Mouse (Mus musculus) MEL (cell line): ENCODE data around the gene Gm21985. TPM values are rescaled to one million over a fixed set of nuclear protein-coding genes. Genes with fewer than 3 reads are reported as not detected.

Experiments
- DNase-seq: peaks from one replicate; pipeline ENCODE4 v3.0.0; 2011; ENCODE audit warnings: low read depth, low spot score
- H3K27ac ChIP-seq: 2 replicates; pipeline ENCODE4 v1.5.1; 2012; ENCODE audit warnings: low read depth, mild to moderate bottlenecking, control low read depth, low read length, moderate library complexity; ENCODE audit not compliant: control insufficient read depth
- H3K27me3 ChIP-seq, 2 experiments: fragments of 150-350 bp in 1 of 2; sonication (generic) in 1 of 2; 2 replicates each; pipeline ENCODE4 v1.6.1; 2012; ENCODE audit warnings: low read length in 2 of 2, mild to moderate bottlenecking in 2 of 2, improper control_type of control experiment in 1 of 2, moderate library complexity in 1 of 2; ENCODE audit not compliant: insufficient read depth in 2 of 2, control insufficient read depth in 1 of 2
- H3K36me3 ChIP-seq, 2 experiments: 2 replicates each; pipeline ENCODE4 v1.6.1; 2012 to 2014; ENCODE audit warnings: low read length in 2 of 2, improper control_type of control experiment in 1 of 2, inconsistent platforms in 1 of 2, mild to moderate bottlenecking in 1 of 2; ENCODE audit not compliant: insufficient read depth in 2 of 2, control insufficient read depth in 1 of 2
- H3K4me1 ChIP-seq, 2 experiments: fragments of 150-350 bp in 1 of 2; sonication (generic) in 1 of 2; 2 replicates each; pipeline ENCODE4 v1.6.1; 2012; ENCODE audit warnings: low read length in 2 of 2, improper control_type of control experiment in 1 of 2, mild to moderate bottlenecking in 1 of 2; ENCODE audit not compliant: insufficient read depth in 2 of 2, control insufficient read depth in 1 of 2
- H3K4me3 ChIP-seq, 2 experiments: fragments of 150-350 bp in 1 of 2; sonication (generic) in 1 of 2; 2 replicates each; pipeline ENCODE4 v1.5.1; 2012; ENCODE audit warnings: low read depth in 2 of 2, low read length in 2 of 2, mild to moderate bottlenecking in 2 of 2, moderate library complexity in 2 of 2, control low read depth in 1 of 2, improper control_type of control experiment in 1 of 2; ENCODE audit not compliant: control insufficient read depth in 1 of 2, insufficient read depth in 1 of 2
- H3K79me2 ChIP-seq: 2 replicates; pipeline ENCODE4 v1.6.1; 2012; ENCODE audit warnings: mild to moderate bottlenecking, low read length, moderate library complexity; ENCODE audit not compliant: control insufficient read depth, poor library complexity, insufficient read depth
- H3K9ac ChIP-seq: 2 replicates; pipeline ENCODE4 v1.6.1; 2012; ENCODE audit warnings: low read depth, mild to moderate bottlenecking, control low read depth, low read length, moderate library complexity; ENCODE audit not compliant: control insufficient read depth, poor library complexity, severe bottlenecking
- H3K9me3 ChIP-seq: fragments of 150-350 bp; sonication (generic); replicated peaks from 2 replicates; pipeline ENCODE4 v1.6.1; 2012; ENCODE audit warnings: mild to moderate bottlenecking, low read length, improper control_type of control experiment, moderate library complexity; ENCODE audit not compliant: insufficient read depth
- BHLHE40 ChIP-seq: IDR thresholded peaks from 2 replicates; pipeline ENCODE4 v1.6.1; 2012; ENCODE audit warnings: low read depth, mild to moderate bottlenecking, inconsistent platforms, low read length, improper control_type of control experiment, borderline replicate concordance
- CHD1 ChIP-seq: IDR thresholded peaks from 2 replicates; pipeline ENCODE4 v1.6.1; 2012; ENCODE audit warnings: low read depth, mild to moderate bottlenecking, inconsistent platforms, low read length, improper control_type of control experiment
- CHD2 ChIP-seq: IDR thresholded peaks from 2 replicates; pipeline ENCODE4 v1.6.1; 2011; ENCODE audit warnings: low read length, improper control_type of control experiment
- CTCF ChIP-seq, 3 experiments: IDR thresholded peaks in 2 of 3; conservative IDR thresholded peaks in 1 of 3; 2 replicates each; pipeline ENCODE4 v1.5.1; 2011 to 2012; ENCODE audit warnings: low read length in 3 of 3, low read depth in 2 of 3, mild to moderate bottlenecking in 2 of 3, improper control_type of control experiment in 1 of 3, inconsistent platforms in 1 of 3, mixed read lengths in 1 of 3, moderate library complexity in 1 of 3; ENCODE audit not compliant: control insufficient read depth in 1 of 3, insufficient read depth in 1 of 3, poor library complexity in 1 of 3, severe bottlenecking in 1 of 3
- E2F4 ChIP-seq: IDR thresholded peaks from 2 replicates; pipeline ENCODE4 v1.6.1; 2011; ENCODE audit warnings: low read depth, low read length, improper control_type of control experiment, borderline replicate concordance
- ELF1 ChIP-seq: IDR thresholded peaks from 2 replicates; pipeline ENCODE4 v1.6.1; 2014; ENCODE audit warnings: low read depth, mild to moderate bottlenecking, inconsistent platforms, low read length, improper control_type of control experiment, moderate library complexity
- ETS1 ChIP-seq: IDR thresholded peaks from 2 replicates; pipeline ENCODE4 v1.6.1; 2012; ENCODE audit warnings: low read depth, mild to moderate bottlenecking, inconsistent platforms, low read length, improper control_type of control experiment, moderate library complexity
- GABPA ChIP-seq: IDR thresholded peaks from 2 replicates; pipeline ENCODE4 v1.6.1; 2012; ENCODE audit warnings: low read depth, mild to moderate bottlenecking, inconsistent platforms, low read length, improper control_type of control experiment, moderate library complexity
- GATA1 ChIP-seq: IDR thresholded peaks from 2 replicates; pipeline ENCODE4 v1.6.1; 2011; ENCODE audit warnings: low read depth, low read length, improper control_type of control experiment
- HCFC1 ChIP-seq: IDR thresholded peaks from 2 replicates; pipeline ENCODE4 v1.6.1; 2012; ENCODE audit warnings: low read depth, mild to moderate bottlenecking, inconsistent platforms, low read length, improper control_type of control experiment, moderate library complexity
- JUND ChIP-seq: IDR thresholded peaks from 2 replicates; pipeline ENCODE4 v1.6.1; 2011; ENCODE audit warnings: low read depth, mild to moderate bottlenecking, improper control_type of control experiment, low read length
- KAT2A ChIP-seq: conservative IDR thresholded peaks from 2 replicates; pipeline ENCODE4 v1.6.1; 2012; ENCODE audit warnings: low read depth, low read length, improper control_type of control experiment, inconsistent platforms
- MAFK ChIP-seq: IDR thresholded peaks from 2 replicates; pipeline ENCODE4 v1.6.1; 2011; ENCODE audit warnings: low read depth, mild to moderate bottlenecking, low read length, improper control_type of control experiment, borderline replicate concordance
- MAX ChIP-seq: IDR thresholded peaks from 2 replicates; pipeline ENCODE4 v1.6.1; 2011; ENCODE audit warnings: low read length, improper control_type of control experiment
- MAZ ChIP-seq: IDR thresholded peaks from 2 replicates; pipeline ENCODE4 v1.6.1; 2012; ENCODE audit warnings: low read depth, mild to moderate bottlenecking, inconsistent platforms, low read length, improper control_type of control experiment
- MEF2A ChIP-seq: IDR thresholded peaks from 2 replicates; pipeline ENCODE4 v1.6.1; 2014; ENCODE audit warnings: low read depth, mild to moderate bottlenecking, inconsistent platforms, low read length, improper control_type of control experiment; ENCODE audit not compliant: poor library complexity, insufficient replicate concordance, severe bottlenecking; ENCODE audit errors: extremely low read depth
- MYB ChIP-seq: IDR thresholded peaks from 2 replicates; pipeline ENCODE4 v1.6.1; 2011; ENCODE audit warnings: mild to moderate bottlenecking, low read depth, low read length, improper control_type of control experiment
- MYC ChIP-seq: IDR thresholded peaks from 2 replicates; pipeline ENCODE4 v1.6.1; 2011; ENCODE audit warnings: low read depth, mild to moderate bottlenecking, low read length, improper control_type of control experiment, moderate library complexity
- NELFE ChIP-seq: IDR thresholded peaks from 2 replicates; pipeline ENCODE4 v1.6.1; 2011; ENCODE audit warnings: low read depth, low read length, improper control_type of control experiment
- POLR2A ChIP-seq, 2 experiments: IDR thresholded peaks; 2 replicates each; pipeline ENCODE4 v1.6.1; 2011 to 2012; ENCODE audit warnings: low read length in 2 of 2, mild to moderate bottlenecking in 2 of 2, control low read depth in 1 of 2, improper control_type of control experiment in 1 of 2, low read depth in 1 of 2, moderate library complexity in 1 of 2; ENCODE audit not compliant: control insufficient read depth in 1 of 2, insufficient read depth in 1 of 2, poor library complexity in 1 of 2
- POLR2AphosphoS2 ChIP-seq: IDR thresholded peaks from 2 replicates; pipeline ENCODE4 v1.6.1; 2011; ENCODE audit warnings: low read length, improper control_type of control experiment
- POLR2AphosphoS5 ChIP-seq: IDR thresholded peaks from 2 replicates; pipeline ENCODE4 v1.6.1; 2012; ENCODE audit warnings: low read depth, borderline replicate concordance, mild to moderate bottlenecking, inconsistent platforms, low read length, moderate library complexity, mixed read lengths
- RAD21 ChIP-seq: IDR thresholded peaks from 2 replicates; pipeline ENCODE4 v1.6.1; 2011; ENCODE audit warnings: mild to moderate bottlenecking, low read depth, low read length, improper control_type of control experiment
- RCOR1 ChIP-seq: IDR thresholded peaks from 2 replicates; pipeline ENCODE4 v1.6.1; 2012; ENCODE audit warnings: low read depth, mild to moderate bottlenecking, inconsistent platforms, low read length, improper control_type of control experiment
- SIN3A ChIP-seq: IDR thresholded peaks from 2 replicates; pipeline ENCODE4 v1.6.1; 2012; ENCODE audit warnings: low read length, improper control_type of control experiment, inconsistent platforms
- SMC3 ChIP-seq: IDR thresholded peaks from 2 replicates; pipeline ENCODE4 v1.6.1; 2011; ENCODE audit warnings: low read depth, low read length, improper control_type of control experiment
- TAL1 ChIP-seq: IDR thresholded peaks from 2 replicates; pipeline ENCODE4 v1.6.1; 2012; ENCODE audit warnings: mild to moderate bottlenecking, inconsistent platforms, low read length, moderate library complexity, mixed read lengths
- TBP ChIP-seq: IDR thresholded peaks from 2 replicates; pipeline ENCODE4 v1.8.0; 2011; ENCODE audit warnings: low read depth, low read length, improper control_type of control experiment
- TCF12 ChIP-seq: IDR thresholded peaks from 2 replicates; pipeline ENCODE4 v1.6.1; 2014; ENCODE audit warnings: low read depth, mild to moderate bottlenecking, inconsistent platforms, low read length, improper control_type of control experiment, moderate library complexity
- UBTF ChIP-seq: IDR thresholded peaks from 2 replicates; pipeline ENCODE4 v1.6.1; 2012; ENCODE audit warnings: low read depth, mild to moderate bottlenecking, inconsistent platforms, low read length, improper control_type of control experiment, moderate library complexity, borderline replicate concordance; ENCODE audit not compliant: insufficient read depth
- USF1 ChIP-seq: IDR thresholded peaks from 2 replicates; pipeline ENCODE4 v1.6.1; 2014; ENCODE audit warnings: low read depth, mild to moderate bottlenecking, inconsistent platforms, low read length, improper control_type of control experiment, moderate library complexity
- USF2 ChIP-seq, 2 experiments: IDR thresholded peaks; 2 replicates each; pipeline ENCODE4 v1.6.1; 2011 to 2012; ENCODE audit warnings: improper control_type of control experiment in 2 of 2, low read length in 2 of 2, borderline replicate concordance in 1 of 2, inconsistent platforms in 1 of 2, low read depth in 1 of 2, mild to moderate bottlenecking in 1 of 2; ENCODE audit not compliant: insufficient read depth in 1 of 2
- ZC3H11A ChIP-seq: IDR thresholded peaks from 2 replicates; pipeline ENCODE4 v1.6.1; 2012; ENCODE audit warnings: low read depth, mild to moderate bottlenecking, inconsistent platforms, low read length, improper control_type of control experiment
- ZKSCAN1 ChIP-seq: IDR thresholded peaks from 2 replicates; pipeline ENCODE4 v1.6.1; 2012; ENCODE audit warnings: low read depth, mild to moderate bottlenecking, inconsistent platforms, low read length, improper control_type of control experiment, moderate library complexity
- ZMIZ1 ChIP-seq: IDR thresholded peaks from 2 replicates; pipeline ENCODE4 v1.6.1; 2012; ENCODE audit warnings: low read depth, mild to moderate bottlenecking, inconsistent platforms, low read length, improper control_type of control experiment, moderate library complexity
- ZNF384 ChIP-seq: IDR thresholded peaks from 2 replicates; pipeline ENCODE4 v1.6.1; 2012; ENCODE audit warnings: low read depth, mild to moderate bottlenecking, inconsistent platforms, low read length, improper control_type of control experiment
- polyA plus RNA-seq, 2 experiments: library from polyadenylated mRNA; stranded (reverse) in 1 of 2; unstranded in 1 of 2; fragments of >175 nt in 1 of 2; fragments of >200 nt in 1 of 2; gene quantifications; 2 replicates each; pipeline versions ENCODE4 v1.2.1 to v1.2.4; 2012; ENCODE audit warnings: low replicate concordance in 2 of 2, low read depth in 1 of 2; ENCODE audit not compliant: insufficient read length in 2 of 2, insufficient read depth in 1 of 2, missing spikeins in 1 of 2
- total RNA-seq: library from RNA; depleted of rRNA; stranded (reverse); fragments of 300-350 nt; gene quantifications from 2 replicates; pipeline ENCODE4 v1.2.3, GENCODE M21; 2012

The Gm21985 gene
- total and polyA plus RNA-seq, 3 experiments, result 0.04 TPM; not detected in 2

DNA sequence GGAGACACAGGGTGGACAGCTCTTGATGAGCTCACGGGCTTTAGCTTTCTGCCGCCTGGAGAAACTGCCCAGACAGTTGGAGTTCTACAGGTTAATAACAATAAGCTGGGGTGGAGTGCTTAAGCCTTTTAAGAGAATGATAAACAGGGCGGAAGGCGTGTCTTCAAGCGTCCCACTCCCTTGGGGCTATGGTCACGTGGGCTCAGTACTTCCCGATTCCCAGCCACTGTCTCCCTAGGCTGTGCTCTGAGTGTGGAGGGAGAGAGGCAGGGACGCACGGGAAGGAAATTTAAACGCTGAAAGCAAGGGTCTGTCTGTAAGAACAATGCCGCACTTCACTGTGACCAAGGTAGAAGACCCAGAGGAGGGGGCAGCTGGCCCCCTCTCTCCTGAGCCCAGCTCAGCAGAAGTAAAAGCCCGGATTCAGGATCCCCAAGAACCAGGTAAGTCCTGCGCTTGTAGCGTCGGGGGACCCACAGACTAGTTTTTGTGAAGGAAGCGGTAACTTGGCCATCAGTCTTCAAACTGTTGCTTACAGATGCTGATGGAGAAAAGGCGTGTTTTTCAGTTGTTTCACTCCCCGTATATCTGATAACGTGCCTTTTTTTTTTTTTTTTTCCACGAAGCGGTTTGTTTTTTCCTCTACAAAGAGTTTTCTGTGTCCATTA is 18.4 kb downstream of the Gm21985 start:
- H3K27me3 ChIP-seq, result no peaks in the 10 kb centered on the region
- peaks cover 6 to 26% of the 10 kb centered on the region in 2 experiments; a peak in 2 of 4 replicates for H3K4me1 ChIP-seq
- H3K36me3 ChIP-seq, result peaks cover 0 to 18% of the 10 kb centered on the region in 2 experiments; a peak in 2 of 4 replicates
- H3K4me3 ChIP-seq, result peak overlapping the region; percentile 82 to 87
- DNase-seq, result peak; percentile 94
- H3K79me2 ChIP-seq, result peaks cover 12% of the 10 kb centered on the region
- peak overlapping the region; percentile 80 for H3K27ac ChIP-seq
- H3K9me3 ChIP-seq, result no peaks in the 10 kb centered on the region
- peak overlapping the region; percentile 78 for H3K9ac ChIP-seq
- TF ChIP-seq TCF12 (0 out of 2 replicates have a peak, but pooled peaks have one; percentile 25), TAL1 (no peak), HCFC1 (peak; percentile 17; the same call in 1 of the 2 replicates), MYB (peak; percentile 75), BHLHE40 (peak; percentile 75), CTCF (IDR thresholded peaks at IDR 0.05 in 2 of 3, conservative IDR thresholded peaks at IDR 0.05 in 1 of 3; ENCODE audit: control insufficient read depth in 1 of 3, insufficient read depth in 1 of 3, low read depth in 2 of 3, low read length in 3 of 3, poor library complexity in 1 of 3, severe bottlenecking in 1 of 3) (no peak), ZMIZ1 (peak; percentile 67; the same call in 1 of the 2 replicates), NELFE (peak; percentile 64), CHD2 (no peak), SIN3A (peak; percentile 91), USF2 (IDR thresholded peaks at IDR 0.05; ENCODE audit: borderline replicate concordance in 1 of 2, insufficient read depth in 1 of 2, low read depth in 1 of 2, low read length in 2 of 2) (peak; percentile 88 to 95), TBP (peak; percentile 80), CHD1 (peak; percentile 82; the same call in 1 of the 2 replicates), GABPA (no peak), POLR2A (IDR thresholded peaks at IDR 0.05; ENCODE audit: control insufficient read depth in 1 of 2, insufficient read depth in 1 of 2, low read depth in 1 of 2, low read length in 2 of 2, poor library complexity in 1 of 2) (peak in 1 of 2 experiments; percentile 79; a peak in 2 of 4 replicates), USF1 (peak; percentile 100), POLR2AphosphoS5 (no peak), MAX (peak; percentile 97), ZC3H11A (no peak), E2F4 (no peak), ELF1 (peak; percentile 84), POLR2AphosphoS2 (peak; percentile 66), ZKSCAN1 (no peak; the same call in 1 of the 2 replicates), MAFK (no peak), UBTF (no peak), SMC3 (peak; percentile 3; the same call in 1 of the 2 replicates), ZNF384 (peak; percentile 99), KAT2A (no peak), JUND (no peak), MEF2A (no peak), RCOR1 (0 out of 2 replicates have a peak, but pooled peaks have one; percentile 43), GATA1 (peak; percentile 89), MAZ (peak; percentile 80; the same call in 1 of the 2 replicates), MYC (peak; percentile 76), RAD21 (no peak), ETS1 (peak; percentile 48)
